Mouse (Mus musculus): ENCODE data around the gene Mpped2.

Gene Mpped2

DNA sequence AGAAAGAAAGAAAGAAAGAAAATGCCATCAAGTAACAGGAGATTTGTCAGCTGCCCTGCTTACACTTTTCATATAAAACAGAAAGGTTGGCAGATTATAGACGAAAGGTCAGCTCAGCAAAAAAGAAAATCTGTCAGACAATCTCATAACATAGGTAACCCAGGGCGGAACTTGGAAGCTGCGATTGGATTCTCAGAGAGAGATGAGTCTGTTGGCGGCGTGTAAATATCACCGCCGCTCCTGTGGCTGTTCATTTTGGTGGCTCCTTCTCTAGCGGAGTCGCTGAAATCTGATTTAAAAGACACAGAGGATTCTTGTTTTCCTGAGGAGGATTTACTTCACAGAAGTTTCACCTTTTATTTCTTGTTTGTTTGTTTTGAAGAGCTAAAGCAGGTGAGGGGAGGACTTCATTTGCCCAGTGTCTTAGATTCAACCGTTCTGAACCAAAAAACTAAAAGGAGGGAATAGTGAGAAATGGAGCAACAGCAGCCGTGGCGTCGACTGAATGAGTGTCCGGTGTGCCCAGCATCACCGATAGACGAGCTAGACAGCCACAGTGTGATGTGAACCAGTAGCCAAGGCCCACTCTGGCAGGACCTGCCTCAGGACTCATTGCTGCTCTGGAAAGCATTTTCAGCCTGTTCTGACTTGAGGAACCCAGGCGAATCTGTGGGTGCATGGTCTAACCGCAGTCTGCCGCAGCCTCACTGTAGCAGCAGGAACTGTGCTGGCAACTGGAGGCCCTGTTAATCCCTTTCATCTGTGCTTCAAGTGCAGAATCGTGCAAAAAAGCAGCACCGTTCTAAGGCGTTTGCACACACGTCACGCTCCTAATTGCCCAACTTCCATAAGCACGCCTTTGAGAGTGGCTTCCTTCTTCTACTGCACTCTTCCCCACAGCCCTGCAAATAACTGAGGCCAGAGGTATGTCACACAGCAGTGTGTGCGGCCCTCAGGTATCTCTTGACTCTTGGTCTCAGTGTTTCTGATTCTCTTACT is 88.4 kb downstream of the Mpped2 start:
- TF ChIP-seq CTCF (conservative IDR thresholded peaks at IDR 0.05; ENCODE audit: low read length): no peak
- TF ChIP-seq POU5F1 (IDR thresholded peaks at IDR 0.05; ENCODE audit: borderline replicate concordance, low read length): no peak
- no peak for TF ChIP-seq NANOG (IDR thresholded peaks at IDR 0.05; ENCODE audit: borderline replicate concordance, low read length)
- no peaks in the 10 kb centered on the region for H3K36me3 ChIP-seq (ENCODE audit: insufficient read depth, low read length)
- H3K9me3 ChIP-seq (ENCODE audit: low read length): peaks cover 5% of the 10 kb centered on the region; the same call in 1 of the 2 replicates
- H3K27me3 ChIP-seq (ENCODE audit: insufficient read depth, low read length): no peaks in the 10 kb centered on the region; the same call in 1 of the 2 replicates
- peaks cover 10% of the 10 kb centered on the region for H3K4me1 ChIP-seq (replicated peaks; ENCODE audit: low read depth, low read length)
- H3K4me3 ChIP-seq (replicated peaks; ENCODE audit: low read length): no peak overlapping the region

DNA sequence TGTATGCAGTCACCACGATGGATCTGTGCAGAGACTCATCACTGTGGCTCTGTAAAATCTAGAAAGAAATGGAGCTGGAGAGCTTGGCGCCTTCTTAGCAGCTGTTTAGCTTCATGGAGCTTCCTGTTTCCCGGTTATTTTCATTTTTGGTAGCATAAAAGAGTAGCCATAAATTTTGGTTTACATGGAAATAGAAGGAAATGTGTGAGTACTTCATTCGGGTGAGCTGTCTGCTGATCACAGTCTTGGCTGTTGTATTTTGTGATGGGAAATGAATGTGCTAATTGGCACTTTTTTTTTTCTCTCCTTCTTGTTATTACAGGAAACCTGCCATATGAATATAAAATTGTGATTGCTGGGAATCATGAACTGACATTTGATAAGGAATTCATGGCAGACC is 90.2 kb downstream of the Mpped2 start:
- peaks cover 10% of the 10 kb centered on the region for H3K4me1 ChIP-seq (replicated peaks; ENCODE audit: low read depth, low read length)
- no peaks in the 10 kb centered on the region; the same call in 1 of the 2 replicates for H3K27me3 ChIP-seq (ENCODE audit: insufficient read depth, low read length)
- TF ChIP-seq POU5F1 (IDR thresholded peaks at IDR 0.05; ENCODE audit: borderline replicate concordance, low read length) (no peak), CTCF (conservative IDR thresholded peaks at IDR 0.05; ENCODE audit: low read length) (no peak), NANOG (IDR thresholded peaks at IDR 0.05; ENCODE audit: borderline replicate concordance, low read length) (no peak)
- no peaks in the 10 kb centered on the region; the same call in 1 of the 2 replicates for H3K9me3 ChIP-seq (ENCODE audit: low read length)
- no peaks in the 10 kb centered on the region for H3K36me3 ChIP-seq (ENCODE audit: insufficient read depth, low read length)
- H3K4me3 ChIP-seq (replicated peaks; ENCODE audit: low read length): no peak overlapping the region

- H3K4me3 ChIP-seq (replicated peaks; ENCODE audit: low read length): no peak overlapping the region
- no peaks in the 10 kb centered on the region for H3K9me3 ChIP-seq (ENCODE audit: low read length)
- H3K27me3 ChIP-seq (ENCODE audit: insufficient read depth, low read length): no peaks in the 10 kb centered on the region
- no peaks in the 10 kb centered on the region for H3K4me1 ChIP-seq (replicated peaks; ENCODE audit: low read depth, low read length)
- no peak for TF ChIP-seq CTCF (conservative IDR thresholded peaks at IDR 0.05; ENCODE audit: low read length)
- no peak for TF ChIP-seq NANOG (IDR thresholded peaks at IDR 0.05; ENCODE audit: borderline replicate concordance, low read length)
- no peak for TF ChIP-seq POU5F1 (IDR thresholded peaks at IDR 0.05; ENCODE audit: borderline replicate concordance, low read length)
- no peaks in the 10 kb centered on the region for H3K36me3 ChIP-seq (ENCODE audit: insufficient read depth, low read length)
Observed at GRCm38 (mm10) chr2:106788055-106788454, 95.0 kb downstream of the Mpped2 start.

DNA sequence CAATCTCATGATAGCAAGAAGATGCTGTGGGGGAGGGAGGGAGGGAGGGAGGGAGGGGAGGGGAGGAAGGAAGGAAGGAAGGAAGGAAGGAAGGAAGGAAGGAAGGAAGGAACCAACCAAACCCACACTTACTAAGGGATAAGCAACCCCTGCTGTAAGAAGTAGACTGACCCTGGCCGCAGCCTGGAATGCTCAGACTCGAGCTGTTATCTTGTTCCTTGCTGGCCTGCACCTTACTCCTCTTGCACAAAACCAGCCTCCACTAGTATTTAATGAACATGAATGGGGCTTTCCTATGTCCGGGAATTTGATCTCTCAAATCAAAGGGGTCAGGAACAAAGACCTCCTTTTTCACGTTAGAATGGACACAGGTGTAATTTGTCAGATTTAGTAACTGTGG is 95.5 kb downstream of the Mpped2 start:
- no peaks in the 10 kb centered on the region for H3K36me3 ChIP-seq (ENCODE audit: insufficient read depth, low read length)
- H3K9me3 ChIP-seq (ENCODE audit: low read length): no peaks in the 10 kb centered on the region
- no peak overlapping the region for H3K4me3 ChIP-seq (replicated peaks; ENCODE audit: low read length)
- H3K27me3 ChIP-seq (ENCODE audit: insufficient read depth, low read length): no peaks in the 10 kb centered on the region
- TF ChIP-seq CTCF (conservative IDR thresholded peaks at IDR 0.05; ENCODE audit: low read length) (no peak), NANOG (IDR thresholded peaks at IDR 0.05; ENCODE audit: borderline replicate concordance, low read length) (no peak), POU5F1 (IDR thresholded peaks at IDR 0.05; ENCODE audit: borderline replicate concordance, low read length) (no peak)
- H3K4me1 ChIP-seq (replicated peaks; ENCODE audit: low read depth, low read length): no peaks in the 10 kb centered on the region

DNA sequence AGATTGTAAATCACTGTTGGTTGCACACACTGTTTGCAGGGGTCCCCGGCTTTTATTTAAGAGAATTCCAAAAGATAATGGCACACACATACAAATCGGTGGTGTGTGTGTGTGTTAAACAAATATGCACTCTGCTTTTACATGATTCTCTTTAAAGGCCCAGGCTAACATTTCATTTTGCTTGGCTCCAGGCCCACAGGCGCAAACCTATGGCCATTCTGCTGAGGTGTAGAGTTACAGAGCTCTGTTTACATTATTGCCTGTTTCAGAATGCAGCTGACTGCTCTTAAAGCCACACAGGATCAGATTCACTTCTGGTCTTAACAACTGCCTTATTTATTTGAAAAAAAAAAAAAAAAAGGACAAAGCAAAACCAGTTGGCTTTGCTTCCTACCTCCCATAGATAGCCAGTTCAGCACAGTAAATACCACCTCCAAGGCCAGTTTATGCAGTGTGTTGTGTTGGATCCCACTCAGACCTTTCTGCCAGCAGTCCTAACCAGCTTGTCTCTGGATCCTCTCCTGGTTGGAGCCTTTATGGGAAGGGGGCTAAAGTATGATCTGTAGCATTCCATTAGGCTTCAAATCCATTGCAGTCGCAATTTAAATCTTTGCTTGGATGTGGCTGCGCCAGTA is 96.7 kb downstream of the Mpped2 start:
- Histone ChIP-seq H3K36me3 (ENCODE audit: insufficient read depth, low read length) (no peaks in the 10 kb centered on the region), H3K4me3 (replicated peaks; ENCODE audit: low read length) (no peak overlapping the region), H3K27me3 (ENCODE audit: insufficient read depth, low read length) (no peaks in the 10 kb centered on the region), H3K4me1 (replicated peaks; ENCODE audit: low read depth, low read length) (no peaks in the 10 kb centered on the region), H3K9me3 (ENCODE audit: low read length) (no peaks in the 10 kb centered on the region)
- no peak for TF ChIP-seq CTCF (conservative IDR thresholded peaks at IDR 0.05; ENCODE audit: low read length)
- no peak for TF ChIP-seq NANOG (IDR thresholded peaks at IDR 0.05; ENCODE audit: borderline replicate concordance, low read length)
- TF ChIP-seq POU5F1 (IDR thresholded peaks at IDR 0.05; ENCODE audit: borderline replicate concordance, low read length): no peak

DNA sequence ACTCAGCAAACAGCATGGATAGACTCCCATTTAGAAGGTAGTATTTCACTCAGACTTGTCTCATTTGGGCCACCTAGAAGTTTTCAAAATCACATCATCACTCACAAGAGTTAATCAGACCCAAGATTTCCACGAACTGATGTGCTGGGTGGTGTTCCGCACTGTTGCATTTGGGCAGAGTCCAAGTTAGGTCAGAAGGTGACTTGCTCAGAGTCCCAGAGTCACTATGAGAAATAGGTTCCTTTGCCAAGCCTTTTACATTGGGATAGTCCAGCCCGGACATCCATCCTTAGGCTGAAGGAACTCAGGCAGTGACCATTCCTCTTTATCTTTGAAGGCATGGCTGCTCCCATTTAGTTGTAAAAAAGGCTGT is 97.2 kb downstream of the Mpped2 start:
- Histone ChIP-seq H3K36me3 (ENCODE audit: insufficient read depth, low read length) (no peaks in the 10 kb centered on the region), H3K27me3 (ENCODE audit: insufficient read depth, low read length) (no peaks in the 10 kb centered on the region), H3K4me3 (replicated peaks; ENCODE audit: low read length) (no peak overlapping the region), H3K9me3 (ENCODE audit: low read length) (no peaks in the 10 kb centered on the region), H3K4me1 (replicated peaks; ENCODE audit: low read depth, low read length) (no peaks in the 10 kb centered on the region)
- TF ChIP-seq NANOG (IDR thresholded peaks at IDR 0.05; ENCODE audit: borderline replicate concordance, low read length) (no peak), CTCF (conservative IDR thresholded peaks at IDR 0.05; ENCODE audit: low read length) (no peak), POU5F1 (IDR thresholded peaks at IDR 0.05; ENCODE audit: borderline replicate concordance, low read length) (no peak)

- H3K36me3 ChIP-seq (ENCODE audit: insufficient read depth, low read length): no peaks in the 10 kb centered on the region
- H3K4me1 ChIP-seq (replicated peaks; ENCODE audit: low read depth, low read length): peaks cover 8% of the 10 kb centered on the region
- no peaks in the 10 kb centered on the region for H3K9me3 ChIP-seq (ENCODE audit: low read length)
- H3K4me3 ChIP-seq (replicated peaks; ENCODE audit: low read length): no peak overlapping the region
- no peaks in the 10 kb centered on the region for H3K27me3 ChIP-seq (ENCODE audit: insufficient read depth, low read length)
- no peak for TF ChIP-seq NANOG (IDR thresholded peaks at IDR 0.05; ENCODE audit: borderline replicate concordance, low read length)
- no peak for TF ChIP-seq POU5F1 (IDR thresholded peaks at IDR 0.05; ENCODE audit: borderline replicate concordance, low read length)
- TF ChIP-seq CTCF (conservative IDR thresholded peaks at IDR 0.05; ENCODE audit: low read length): no peak
Observed at GRCm38 (mm10) chr2:106796246-106796645, 103.2 kb downstream of the Mpped2 start.

DNA sequence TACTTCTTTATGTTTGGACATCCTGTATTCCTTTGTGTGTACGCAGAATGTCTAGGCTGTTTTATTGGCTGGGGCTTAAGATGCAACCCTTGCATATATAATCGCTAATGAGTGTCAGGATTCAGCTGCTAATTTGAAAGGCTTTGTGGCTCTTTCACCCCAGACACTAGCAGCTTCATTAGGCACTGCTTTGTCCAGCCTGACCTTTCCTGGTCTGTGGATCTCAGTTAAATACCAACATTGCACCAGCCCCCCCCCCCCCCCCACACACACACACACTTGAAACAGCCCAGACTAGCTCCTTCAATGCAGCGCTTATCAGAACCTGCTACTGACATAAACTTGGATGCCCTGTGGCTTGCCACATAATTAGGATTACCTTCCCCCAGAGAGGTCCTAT is 104.8 kb downstream of the Mpped2 start:
- TF ChIP-seq CTCF (conservative IDR thresholded peaks at IDR 0.05; ENCODE audit: low read length): no peak
- TF ChIP-seq POU5F1 (IDR thresholded peaks at IDR 0.05; ENCODE audit: borderline replicate concordance, low read length): no peak
- peak; percentile 43; the same call in 1 of the 2 replicates for TF ChIP-seq NANOG (IDR thresholded peaks at IDR 0.05; ENCODE audit: borderline replicate concordance, low read length)
- Histone ChIP-seq H3K9me3 (ENCODE audit: low read length) (0 out of 2 replicates have a peak, but pooled peaks cover 3% of the 10 kb centered on the region), H3K4me3 (replicated peaks; ENCODE audit: low read length) (no peak overlapping the region), H3K36me3 (ENCODE audit: insufficient read depth, low read length) (no peaks in the 10 kb centered on the region), H3K27me3 (ENCODE audit: insufficient read depth, low read length) (no peaks in the 10 kb centered on the region), H3K4me1 (replicated peaks; ENCODE audit: low read depth, low read length) (peaks cover 8% of the 10 kb centered on the region)
